Mouse (Mus musculus) CH12.LX (cell line): ENCODE data around the gene Zbtb17.

Source experiments
- CTCF ChIP-seq, 2 experiments: IDR thresholded peaks in 1 of 2; conservative IDR thresholded peaks in 1 of 2; 2 replicates each; pipeline ENCODE4 v1.5.1; 2011 to 2012; ENCODE audit warnings: low read depth in 2 of 2, low read length in 2 of 2, improper control_type of control experiment in 1 of 2, inconsistent platforms in 1 of 2, mild to moderate bottlenecking in 1 of 2, moderate library complexity in 1 of 2
- E2F4 ChIP-seq: IDR thresholded peaks from 2 replicates; pipeline ENCODE4 v1.6.1; 2011; ENCODE audit warnings: low read depth, low read length, improper control_type of control experiment; ENCODE audit not compliant: insufficient replicate concordance
- EP300 ChIP-seq: IDR thresholded peaks from 2 replicates; pipeline ENCODE4 v1.6.1; 2011; ENCODE audit warnings: low read length, improper control_type of control experiment
- HCFC1 ChIP-seq: IDR thresholded peaks from 2 replicates; pipeline ENCODE4 v1.6.1; 2012; ENCODE audit warnings: low read depth, mild to moderate bottlenecking, inconsistent platforms, low read length, improper control_type of control experiment
- MEF2A ChIP-seq: IDR thresholded peaks from 2 replicates; pipeline ENCODE4 v1.6.1; 2014; ENCODE audit warnings: low read depth, mild to moderate bottlenecking, inconsistent platforms, low read length, improper control_type of control experiment, borderline replicate concordance
- NRF1 ChIP-seq: IDR thresholded peaks from 2 replicates; pipeline ENCODE4 v1.6.1; 2014; ENCODE audit warnings: low read depth, mild to moderate bottlenecking, inconsistent platforms, low read length, improper control_type of control experiment, moderate library complexity
- POLR2A ChIP-seq: IDR thresholded peaks from 2 replicates; pipeline ENCODE4 v1.6.1; 2011; ENCODE audit warnings: low read depth, mild to moderate bottlenecking, improper control_type of control experiment, low read length
- USF2 ChIP-seq: conservative IDR thresholded peaks from 2 replicates; pipeline ENCODE4 v1.6.1; 2011; ENCODE audit warnings: low read depth, low read length, improper control_type of control experiment
- ZKSCAN1 ChIP-seq: IDR thresholded peaks from 2 replicates; pipeline ENCODE4 v1.6.1; 2012; ENCODE audit warnings: low read depth, inconsistent platforms, low read length, improper control_type of control experiment, borderline replicate concordance
- ZNF384 ChIP-seq: IDR thresholded peaks from 2 replicates; pipeline ENCODE4 v1.6.1; 2012; ENCODE audit warnings: low read depth, low read length, improper control_type of control experiment, inconsistent platforms

DNA sequence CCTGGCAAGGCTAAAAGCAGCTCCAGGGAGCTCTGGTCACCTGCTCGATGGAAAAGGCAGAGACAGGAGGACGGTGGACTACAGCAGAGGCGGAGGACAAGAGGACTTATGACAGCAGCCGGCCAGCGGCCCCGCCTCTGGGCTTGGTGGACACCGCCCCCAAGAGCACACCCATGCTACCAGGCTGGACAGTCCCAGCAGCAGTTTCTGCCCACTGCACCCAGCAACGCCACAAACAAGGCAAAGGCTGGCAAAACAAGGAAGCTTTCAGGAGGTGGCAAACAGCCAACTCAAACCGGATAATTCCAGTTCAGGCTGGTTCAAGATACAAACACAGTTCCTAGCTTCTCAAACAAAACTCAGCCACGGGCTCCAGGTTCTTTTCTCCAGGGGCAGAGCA is 61.9 kb downstream of the Zbtb17 start:
- TF ChIP-seq EP300, result no peak
- TF ChIP-seq POLR2A, result no peak
- TF ChIP-seq USF2, result no peak
- TF ChIP-seq E2F4, result no peak
- no peak for TF ChIP-seq HCFC1
- TF ChIP-seq CTCF (conservative IDR thresholded peaks at IDR 0.05 in 1 of 2, IDR thresholded peaks at IDR 0.05 in 1 of 2; ENCODE audit: low read depth in 2 of 2, low read length in 2 of 2), result no peak
- no peak for TF ChIP-seq MEF2A
- TF ChIP-seq ZKSCAN1, result no peak
- TF ChIP-seq NRF1, result no peak
- no peak for TF ChIP-seq ZNF384
